36 mouse cellular contexts compared by ENCODE assay signal in genomic region chr2:76323185-76323875, GRCm38 (mm10). TPM values are rescaled to one million over a fixed set of nuclear protein-coding genes. Genes with fewer than 3 reads are reported as not detected.
DNase-seq lines count a peak whose midpoint lies in the region; ATAC-seq and TF ChIP-seq lines count a peak whose summit lies in the region.
"Had no signal": no experiment of that assay in that cellular context is flagged by ENCODE, and none has a peak within 500 bp of the region (broad histone marks: within the 10 kb centered on the region; RNA-seq: fewer than 3 reads in every experiment).

No protein-coding gene starts in this region.

- TF ChIP-seq POLR2A in cortical plate, adult 2 months (IDR thresholded peaks at IDR 0.05; ENCODE audit: extremely low read depth, insufficient read depth, low read length) = peak; percentile 7; the same call in 1 of the 2 replicates

- no peak overlapping the region for H3K27ac ChIP-seq in kidney, embryonic 14.5 days (ENCODE audit: low read depth, low read length)
- H3K27ac ChIP-seq in cortical plate, adult 2 months (ENCODE audit: insufficient read depth, low read length) = no peak overlapping the region
- no peak overlapping the region for H3K27ac ChIP-seq in hindbrain, embryonic 10.5 days
- H3K27ac ChIP-seq: embryonic facial prominence, embryonic 10.5 days; embryonic facial prominence, embryonic 15.5 days; forebrain, embryonic 12.5 days; hindbrain, embryonic 14.5 days; left cerebral cortex, adult 2 months; limb, embryonic 13.5 days; liver, embryonic 12.5 days; macrophage; midbrain, embryonic 15.5 days; neural tube, embryonic 15.5 days had no signal

- H3K27me3 ChIP-seq in kidney, embryonic 14.5 days (ENCODE audit: control insufficient read depth, insufficient read depth, low read length) = no peaks in the 10 kb centered on the region
- no peaks in the 10 kb centered on the region for H3K27me3 ChIP-seq in hindbrain, embryonic 10.5 days (ENCODE audit: insufficient read depth, poor library complexity, severe bottlenecking)
- H3K27me3 ChIP-seq: embryonic facial prominence, embryonic 15.5 days; forebrain, embryonic 12.5 days; limb, embryonic 13.5 days; midbrain, embryonic 15.5 days; neural tube, embryonic 15.5 days had no signal

- WGBS in kidney, embryonic 14.5 days = 65% methylated on average over 21 of the region's 21 CpGs
- WGBS in hindbrain, embryonic 10.5 days = 88% methylated on average over 21 of the region's 21 CpGs

- H3K4me2 ChIP-seq in kidney, embryonic 14.5 days (replicated peaks; ENCODE audit: low read depth, low read length) = no peak overlapping the region
- H3K4me2 ChIP-seq: embryonic facial prominence, embryonic 15.5 days; forebrain, embryonic 12.5 days; heart, embryonic 11.5 days; hindbrain, embryonic 14.5 days; limb, embryonic 13.5 days; liver, embryonic 12.5 days; midbrain, embryonic 15.5 days; neural tube, embryonic 15.5 days had no signal

- no peaks in the 10 kb centered on the region for H3K36me3 ChIP-seq in kidney, embryonic 14.5 days (ENCODE audit: control insufficient read depth, insufficient read depth, low read length)
- H3K36me3 ChIP-seq in hindbrain, embryonic 10.5 days = no peaks in the 10 kb centered on the region
- H3K36me3 ChIP-seq: embryonic facial prominence, embryonic 10.5 days; embryonic facial prominence, embryonic 15.5 days; forebrain, embryonic 12.5 days; limb, embryonic 13.5 days; liver, embryonic 12.5 days; midbrain, embryonic 15.5 days; neural tube, embryonic 15.5 days had no signal

- no peak overlapping the region for H3K9ac ChIP-seq in kidney, embryonic 14.5 days (ENCODE audit: low read depth, low read length)
- H3K9ac ChIP-seq: embryonic facial prominence, embryonic 15.5 days; forebrain, embryonic 12.5 days; hindbrain, embryonic 14.5 days; limb, embryonic 13.5 days; liver, embryonic 12.5 days; midbrain, embryonic 15.5 days; neural tube, embryonic 15.5 days had no signal

- H3K4me1 ChIP-seq in kidney, embryonic 14.5 days (ENCODE audit: control insufficient read depth, insufficient read depth, low read length) = no peaks in the 10 kb centered on the region
- no peaks in the 10 kb centered on the region for H3K4me1 ChIP-seq in cortical plate, adult 2 months (ENCODE audit: control insufficient read depth, insufficient read depth, low read length)
- no peaks in the 10 kb centered on the region; the same call in 1 of the 2 replicates for H3K4me1 ChIP-seq in hindbrain, embryonic 10.5 days (replicated peaks)
- H3K4me1 ChIP-seq: embryonic facial prominence, embryonic 15.5 days; forebrain, embryonic 12.5 days; midbrain, embryonic 15.5 days had no signal

- no peak overlapping the region for H3K4me3 ChIP-seq in kidney, embryonic 14.5 days (ENCODE audit: low read length)
- no peak overlapping the region for H3K4me3 ChIP-seq in cortical plate, adult 2 months (ENCODE audit: insufficient read depth, low read length)
- no peak overlapping the region for H3K4me3 ChIP-seq in hindbrain, embryonic 10.5 days
- H3K4me3 ChIP-seq: embryonic facial prominence, embryonic 10.5 days; embryonic facial prominence, embryonic 15.5 days; forebrain, embryonic 12.5 days; left cerebral cortex, adult 2 months; limb, embryonic 13.5 days; liver, embryonic 12.5 days; midbrain, embryonic 15.5 days; neural tube, embryonic 15.5 days had no signal

- intact Hi-C loops in left cerebral cortex, postnatal 36 days (cut with DNase I) = no loop called here

- H3K9me3 ChIP-seq in kidney, embryonic 14.5 days (ENCODE audit: control insufficient read depth, low read length) = no peaks in the 10 kb centered on the region
- H3K9me3 ChIP-seq in hindbrain, embryonic 10.5 days = no peaks in the 10 kb centered on the region
- H3K9me3 ChIP-seq: embryonic facial prominence, embryonic 10.5 days; embryonic facial prominence, embryonic 15.5 days; forebrain, embryonic 12.5 days; limb, embryonic 13.5 days; liver, embryonic 12.5 days; midbrain, embryonic 15.5 days; neural tube, embryonic 15.5 days had no signal

- peak; percentile 43 for ATAC-seq in kidney, embryonic 14.5 days (ENCODE audit: low FRiP score, low TSS enrichment)
- ATAC-seq: intestine, postnatal 0 days; liver, embryonic 12.5 days; lung, postnatal 0 days; midbrain, embryonic 15.5 days had no signal

- no peak for TF ChIP-seq CTCF in cortical plate, adult 2 months (IDR thresholded peaks at IDR 0.05; ENCODE audit: extremely low read depth, insufficient read depth, low read length)

- no peak for DNase-seq in kidney, adult 8-10 months
- DNase-seq in left cerebral cortex, postnatal 36 days (ENCODE audit: low spot score in 2 of 2) = peak; percentile 16 to 25
- DNase-seq in left cerebral cortex, adult 11 months (ENCODE audit: low spot score) = no peak
- peak; percentile 66 for DNase-seq in brain, adult 2 months (ENCODE audit: low read depth, low spot score)
- no peak for DNase-seq in hindbrain, embryonic 10.5 days (ENCODE audit: low spot score)
- DNase-seq: adrenal gland, postnatal 25 days; B cell, adult 2 months; cerebellum, adult 18-20 months; cerebellum, postnatal 14 days; gastrocnemius, postnatal 25 days; heart, adult 18-20 months; heart, postnatal 4 days; layer of hippocampus, adult 9-11 months; lung, adult 18-20 months; retina, postnatal 1 day; thymus, postnatal 4 days had no signal

RNA-seq across cellular contexts. Expression of gene Pde11a, which starts 15.2 kb away (rescaled TPM):
- 1.1 and 2.0 TPM in 2 replicates for polyA plus RNA-seq in kidney, embryonic 14.5 days (2014; fragmentation: Nextera tagmentation; extraction: Ambion mirVana)
- total RNA-seq in left cerebral cortex, postnatal 36 days (2021) = 1 to 10 TPM; 3.7 to 4.6 TPM
- 1.4 TPM in 2 replicates for polyA plus RNA-seq in cortical plate, adult 2 months (2012; rRNA removed)
- polyA plus RNA-seq in hindbrain, embryonic 10.5 days (2016; fragmentation: Nextera tagmentation; extraction: Ambion mirVana) = 0.29 and 0.81 TPM in 2 replicates
- total RNA-seq: megakaryocyte-erythroid progenitor cell, adult 5-6 weeks had no signal
- polyA plus RNA-seq: macrophage had no signal

RNA-seq across cellular contexts. Expression of gene Cyct, which starts 36.9 kb away (rescaled TPM):
- polyA plus RNA-seq in kidney, embryonic 14.5 days (2014; fragmentation: Nextera tagmentation; extraction: Ambion mirVana) = not detected in 2 replicates
- not detected for total RNA-seq in left cerebral cortex, postnatal 36 days (2021)
- polyA plus RNA-seq in cortical plate, adult 2 months (2012; rRNA removed) = not detected in 2 replicates
- not detected in 2 replicates for polyA plus RNA-seq in hindbrain, embryonic 10.5 days (2016; fragmentation: Nextera tagmentation; extraction: Ambion mirVana)
- total RNA-seq: adrenal gland, adult 18-20 months; adrenal gland, postnatal 25 days; gastrocnemius, postnatal 25 days; left cerebral cortex, adult 2 months; megakaryocyte-erythroid progenitor cell, adult 5-6 weeks had no signal
- polyA plus RNA-seq: brain, embryonic 14.5 days; embryonic facial prominence, embryonic 10.5 days; embryonic facial prominence, embryonic 15.5 days; forebrain, embryonic 12.5 days; intestine, postnatal 0 days; kidney, embryonic 16.5 days; limb, embryonic 13.5 days; liver, embryonic 12.5 days; lung, postnatal 0 days; macrophage; thymus, postnatal 0 days had no signal

RNA-seq across cellular contexts. Expression of gene Rbm45, which starts 46.5 kb away (rescaled TPM):
- polyA plus RNA-seq in kidney, embryonic 14.5 days (2014; fragmentation: Nextera tagmentation; extraction: Ambion mirVana) = 15.9 and 18.2 TPM in 2 replicates
- total RNA-seq in left cerebral cortex, postnatal 36 days (2021) = 10 to 100 TPM; 36.2 to 38.1 TPM
- polyA plus RNA-seq in cortical plate, adult 2 months (2012; rRNA removed) = 24.0 and 26.7 TPM in 2 replicates
- polyA plus RNA-seq in hindbrain, embryonic 10.5 days (2016; fragmentation: Nextera tagmentation; extraction: Ambion mirVana) = 17.8 and 18.3 TPM in 2 replicates

Comparison
In these comparisons a context has a peak if more than half of its experiments do, and no peak if none do; other contexts are left out.
1. DNase-seq: peak in left cerebral cortex, postnatal 36 days (2 of 2) and brain, adult 2 months (single experiment); none in kidney, adult 8-10 months (0 of 2), left cerebral cortex, adult 11 months (single experiment) and hindbrain, embryonic 10.5 days (single experiment).